Mouse (Mus musculus): ENCODE data around the gene Agap1.

Agap1 gene

DNA sequence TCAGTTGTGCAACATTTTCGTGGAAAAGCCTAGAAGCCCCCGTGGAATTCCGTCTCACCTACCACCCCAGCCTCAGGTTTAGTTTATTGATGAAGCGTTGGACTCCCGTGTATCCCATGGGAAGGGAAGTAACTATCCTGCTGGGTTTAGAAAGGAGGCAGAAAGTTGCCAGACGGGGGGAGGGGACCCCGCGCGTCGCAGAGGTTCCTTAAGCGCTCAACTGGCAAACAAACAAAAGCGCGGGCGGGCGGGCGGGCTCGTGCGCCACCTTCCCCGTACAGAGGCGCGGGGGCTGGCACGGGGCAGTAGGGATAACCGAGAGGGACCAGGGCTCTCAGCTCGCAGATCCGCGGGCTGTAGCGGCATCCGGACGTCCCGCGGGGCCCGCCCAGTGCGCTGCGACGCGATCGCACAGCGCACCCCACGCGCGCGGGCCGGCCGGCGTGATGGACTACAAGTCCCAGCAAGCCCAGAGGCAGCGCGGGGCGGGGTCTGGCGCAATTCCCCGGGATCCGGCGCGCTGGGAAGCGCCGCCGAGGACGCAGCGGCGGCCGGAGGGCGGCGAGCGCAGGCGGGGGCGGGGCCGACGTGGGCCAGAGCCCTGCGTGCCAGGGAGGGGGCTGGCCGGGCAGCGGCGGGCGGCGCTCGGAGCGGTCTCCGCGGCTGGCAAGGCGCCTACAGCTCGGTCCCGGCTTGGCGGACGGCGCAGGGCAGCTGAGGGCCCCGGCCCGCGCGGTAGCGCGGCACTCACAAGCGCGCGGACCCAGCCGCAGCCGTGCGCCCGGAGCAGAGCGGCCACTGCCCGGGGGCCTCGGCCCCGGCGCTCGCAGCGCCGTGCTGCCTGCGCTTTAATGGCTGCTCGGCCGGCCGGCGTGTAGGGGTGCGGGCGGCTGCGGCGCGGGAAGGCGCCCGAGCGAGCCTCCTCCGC, at the start of gene Agap1:
Gene Agap1 (plus strand): TSS at position 611 of the 928 bp plus-strand sequence.
- in situ Hi-C loops (cut with MboI; ENCODE audit: unreplicated experiment in 2 of 2): no loop called here

DNA sequence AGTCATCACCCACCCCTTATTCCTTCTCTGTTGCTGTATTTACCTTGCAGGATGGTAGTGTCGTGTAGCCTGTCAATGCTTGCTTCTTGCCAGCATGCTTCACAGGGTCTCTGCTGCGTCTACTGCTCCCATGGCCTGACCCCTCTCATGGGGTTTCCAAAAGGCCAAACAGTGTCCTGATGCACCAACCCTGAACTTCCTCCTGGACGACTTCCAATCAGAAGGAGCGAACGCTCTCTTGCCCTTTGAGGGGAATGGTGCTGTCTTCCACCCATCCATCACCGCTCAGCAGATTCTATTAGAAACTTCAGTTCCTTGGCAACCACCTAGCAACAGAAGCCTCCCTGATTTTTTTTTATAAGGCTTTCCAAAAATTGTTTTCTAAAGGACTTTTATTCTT, 48.6 kb upstream of the Agap1 start:
- in situ Hi-C loops (cut with MboI; ENCODE audit: unreplicated experiment in 2 of 2): no loop called here

DNA sequence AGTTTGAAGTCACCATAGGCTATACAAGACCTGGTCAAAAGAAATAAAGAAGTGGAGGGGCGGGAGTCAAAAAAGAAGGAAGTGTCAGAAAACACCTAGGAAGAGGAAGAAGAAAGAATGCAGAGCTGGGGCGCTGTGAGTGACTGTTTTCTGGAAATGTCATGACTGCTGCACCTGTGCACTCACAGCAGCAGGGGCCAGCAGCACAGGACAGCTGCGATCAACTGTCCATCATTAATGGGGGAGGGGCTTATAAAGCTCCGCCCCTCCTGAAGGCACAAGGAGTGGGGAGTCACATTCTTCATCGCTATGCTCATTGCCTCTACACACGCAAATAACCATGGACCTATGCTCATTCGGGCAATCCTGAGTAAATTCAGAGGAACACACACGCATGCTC, 46.6 kb upstream of the Agap1 start:
- in situ Hi-C loops (cut with MboI; ENCODE audit: unreplicated experiment in 2 of 2): no loop called here

DNA sequence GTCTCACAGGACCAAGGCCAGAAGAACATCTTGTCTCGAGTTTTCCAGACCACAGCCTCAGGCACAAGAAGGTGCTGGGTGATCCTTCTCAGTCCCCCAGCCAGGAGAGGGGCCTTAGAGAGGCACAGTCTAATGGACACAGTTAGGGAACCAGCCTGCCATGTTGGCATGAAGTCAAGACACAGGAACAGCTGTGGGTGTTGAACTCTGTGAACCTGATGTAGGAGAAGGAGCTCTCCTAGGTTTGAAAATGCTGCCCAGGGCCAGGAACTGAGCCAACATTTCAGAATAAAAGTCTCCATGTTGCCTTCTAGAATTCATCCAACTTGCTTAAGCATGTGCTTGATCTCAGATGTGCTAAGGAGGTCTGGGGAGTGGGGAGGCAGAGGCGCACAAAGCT, 41.5 kb upstream of the Agap1 start:
- in situ Hi-C loops (cut with MboI; ENCODE audit: unreplicated experiment in 2 of 2): no loop called here

DNA sequence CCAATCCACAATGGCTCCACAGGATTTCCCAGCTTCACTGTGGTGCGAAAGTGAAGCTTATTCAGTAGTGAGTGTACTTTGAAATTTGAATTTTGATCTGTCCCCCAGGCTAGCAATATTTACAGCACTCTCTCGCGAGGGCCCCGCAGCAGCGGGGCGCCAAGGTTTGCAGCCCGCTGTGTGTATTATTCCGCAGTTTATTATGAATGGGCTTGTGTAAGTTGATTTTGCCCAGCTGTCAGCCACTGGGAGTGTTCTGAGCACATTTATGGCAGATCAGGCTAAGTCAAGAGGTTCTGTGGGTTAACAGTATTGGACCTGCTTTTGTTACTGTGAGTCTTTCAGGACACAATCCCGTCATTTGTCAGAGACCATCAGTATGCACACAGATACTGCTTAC, 40.0 kb upstream of the Agap1 start:
- in situ Hi-C loops (cut with MboI; ENCODE audit: unreplicated experiment in 2 of 2): no loop called here

DNA sequence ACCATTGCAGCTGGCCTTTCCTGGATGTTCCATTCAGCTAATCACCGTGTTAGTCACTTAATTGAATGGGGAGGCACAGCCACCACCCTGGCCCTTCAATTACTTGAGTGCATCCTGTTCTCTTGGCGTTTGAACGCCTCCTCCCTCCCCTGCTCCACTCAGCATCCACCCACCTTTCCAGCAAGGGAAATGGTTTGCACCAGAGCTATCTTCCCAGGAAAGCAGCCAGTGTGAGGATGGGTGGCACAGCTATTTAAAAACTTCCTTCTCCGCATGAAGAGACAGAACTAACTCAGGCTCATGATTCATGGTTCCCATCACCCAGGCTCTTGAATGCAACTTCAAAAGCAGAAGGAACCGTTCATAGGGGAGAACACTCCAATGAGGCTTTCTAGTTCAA, 37.7 kb upstream of the Agap1 start:
- in situ Hi-C loops (cut with MboI; ENCODE audit: unreplicated experiment in 2 of 2): no loop called here

DNA sequence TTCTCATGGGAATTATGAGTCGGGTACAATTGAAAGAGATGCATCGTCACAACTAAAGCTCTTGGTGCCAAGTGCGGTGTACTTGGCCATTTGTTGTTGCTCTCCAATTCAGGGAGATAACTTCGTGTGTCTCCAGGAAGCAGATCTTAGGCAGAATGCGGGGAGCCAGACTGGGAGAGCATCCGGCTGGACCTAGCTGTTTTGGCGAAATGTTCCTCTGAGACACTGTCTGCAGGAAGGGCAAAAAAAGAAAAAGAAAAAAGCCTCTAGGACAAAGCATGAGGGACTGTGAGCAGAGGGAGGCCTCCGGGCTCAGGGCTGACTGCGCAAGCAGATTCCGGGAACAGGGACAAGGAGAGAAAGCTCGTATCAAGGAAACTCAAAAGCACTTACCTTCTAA, 34.0 kb upstream of the Agap1 start:
- in situ Hi-C loops (cut with MboI; ENCODE audit: unreplicated experiment in 2 of 2): no loop called here

DNA sequence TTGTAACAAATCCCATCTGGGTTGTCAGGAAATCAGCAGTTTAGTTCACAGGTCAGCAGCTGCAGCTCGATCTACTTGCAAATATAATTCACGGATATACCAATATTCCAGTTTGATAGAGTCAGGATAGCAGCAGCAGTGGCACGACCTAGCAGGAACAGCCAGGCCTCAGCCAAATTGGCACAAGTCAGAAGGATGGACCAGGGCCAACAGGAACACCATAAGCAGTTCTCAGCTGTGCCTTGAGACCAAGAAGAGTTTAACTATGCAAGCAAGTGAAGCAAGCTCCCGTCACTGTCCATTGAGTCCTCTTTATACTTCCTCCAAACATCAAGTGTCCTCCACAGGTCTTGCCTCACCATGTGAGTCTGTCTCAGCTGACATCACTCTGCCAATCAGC, 33.2 kb upstream of the Agap1 start:
- in situ Hi-C loops (cut with MboI; ENCODE audit: unreplicated experiment in 2 of 2): no loop called here

DNA sequence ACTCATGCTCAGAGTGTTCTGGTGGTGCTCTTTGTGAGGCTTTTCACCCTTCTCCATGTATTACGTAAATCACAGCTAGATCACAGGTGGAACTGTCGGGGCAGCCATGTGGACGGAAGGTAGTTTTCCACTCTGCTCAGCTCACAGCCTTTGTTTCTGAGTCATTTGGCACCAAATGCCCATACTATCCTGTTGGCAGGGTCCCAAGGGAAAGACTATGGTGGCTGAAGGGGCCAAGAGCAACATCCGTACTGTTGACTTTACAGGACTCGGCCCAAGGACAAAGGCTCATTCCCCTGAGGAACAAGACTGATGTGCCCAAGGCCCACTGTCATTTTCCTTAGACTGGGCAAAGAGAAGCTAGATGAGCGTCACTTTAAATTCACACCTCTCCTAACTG, 30.0 kb upstream of the Agap1 start:
- in situ Hi-C loops (cut with MboI; ENCODE audit: unreplicated experiment in 2 of 2): no loop called here

DNA sequence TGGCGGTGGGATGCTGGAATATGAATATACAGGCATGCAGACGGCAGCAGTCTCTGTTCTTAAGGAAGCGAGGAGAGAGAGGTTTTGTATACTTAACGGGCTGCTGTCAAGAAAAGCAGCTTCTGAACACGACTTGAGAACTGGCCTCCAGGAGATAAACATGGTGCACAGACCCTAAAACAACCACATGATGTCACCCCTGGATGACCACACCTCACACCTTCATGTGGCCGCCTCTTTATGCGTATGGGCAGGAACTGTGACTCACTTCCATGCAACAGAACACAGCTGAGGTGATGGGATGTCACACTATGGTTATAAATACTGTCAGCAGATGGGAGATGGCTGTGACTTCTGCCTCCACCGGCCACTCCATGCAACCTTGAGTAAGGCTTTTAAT, 28.5 kb upstream of the Agap1 start:
- in situ Hi-C loops (cut with MboI; ENCODE audit: unreplicated experiment in 2 of 2): no loop called here

DNA sequence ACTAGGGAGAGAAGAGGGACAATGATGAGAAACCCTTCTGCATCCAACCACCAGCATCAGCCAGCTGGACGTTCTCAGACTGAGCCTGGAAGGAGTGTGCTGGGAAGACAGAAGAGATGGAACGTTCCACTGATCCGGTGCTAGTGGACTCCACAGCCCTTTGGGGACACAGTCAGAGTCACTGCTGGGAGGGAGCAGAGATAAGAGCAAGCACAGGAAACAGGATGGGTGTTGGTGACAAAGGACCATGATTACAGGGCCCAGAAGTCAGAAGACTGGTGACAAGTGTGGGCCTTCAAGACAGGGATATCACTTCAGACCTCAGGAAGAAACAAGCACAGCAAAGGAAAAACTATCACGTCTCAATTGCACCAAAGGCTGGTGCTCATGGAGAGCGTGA, 25.9 kb upstream of the Agap1 start:
- in situ Hi-C loops (cut with MboI; ENCODE audit: unreplicated experiment in 2 of 2): no loop called here

DNA sequence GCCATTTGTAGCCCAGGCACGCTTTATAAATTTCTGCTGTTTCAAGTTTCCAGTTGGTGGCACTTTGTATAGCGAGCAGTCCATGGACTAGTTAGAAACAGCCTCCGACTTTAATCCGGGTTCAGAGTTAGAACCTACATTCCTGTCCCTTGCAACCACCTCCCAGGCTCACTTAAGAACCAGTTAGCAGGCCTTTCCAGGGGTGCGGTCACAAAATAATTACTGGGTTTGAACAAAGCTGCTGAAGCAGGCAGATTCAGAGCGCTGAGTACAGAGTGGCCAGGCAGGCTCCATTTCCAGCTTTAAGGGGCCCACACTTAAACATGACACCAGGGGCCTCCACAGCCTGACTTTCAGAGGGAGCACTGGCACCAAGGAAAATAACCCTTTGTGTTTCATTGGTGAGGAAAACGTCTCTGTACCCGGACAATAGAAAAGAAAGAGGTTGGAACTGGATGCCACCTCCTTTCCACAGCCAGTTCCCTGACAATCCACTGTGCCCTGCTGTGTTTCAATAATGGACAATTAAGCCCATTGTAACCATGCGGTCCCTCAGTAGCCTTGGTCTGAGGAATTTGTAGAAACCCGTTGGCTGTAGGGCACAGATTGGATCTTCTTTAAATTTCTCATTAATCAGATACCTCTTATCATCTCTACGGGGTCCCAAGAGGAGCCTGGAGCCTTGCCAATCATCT, 24.5 kb upstream of the Agap1 start:
- in situ Hi-C loops (cut with MboI; ENCODE audit: unreplicated experiment in 2 of 2): no loop called here

DNA sequence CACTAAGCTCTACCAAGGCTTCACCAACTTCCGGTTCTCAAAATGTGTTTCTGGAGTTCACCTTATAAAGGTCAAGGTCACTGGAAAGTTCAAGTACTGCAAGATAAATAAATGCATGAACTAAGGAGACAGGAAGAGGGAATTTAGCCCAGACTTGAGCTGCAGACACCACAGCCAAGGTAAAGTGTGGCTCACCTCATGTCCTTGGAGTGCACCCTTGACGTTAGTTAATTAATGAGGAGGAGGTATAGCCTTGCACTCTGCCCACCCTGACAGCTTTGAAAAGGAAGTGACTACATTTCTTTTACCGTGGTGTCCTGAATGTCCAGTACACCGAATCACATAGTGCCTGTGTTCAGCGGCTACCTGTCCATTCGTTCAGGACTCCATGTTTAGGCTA, 15.3 kb upstream of the Agap1 start:
- in situ Hi-C loops (cut with MboI; ENCODE audit: unreplicated experiment in 2 of 2): no loop called here

DNA sequence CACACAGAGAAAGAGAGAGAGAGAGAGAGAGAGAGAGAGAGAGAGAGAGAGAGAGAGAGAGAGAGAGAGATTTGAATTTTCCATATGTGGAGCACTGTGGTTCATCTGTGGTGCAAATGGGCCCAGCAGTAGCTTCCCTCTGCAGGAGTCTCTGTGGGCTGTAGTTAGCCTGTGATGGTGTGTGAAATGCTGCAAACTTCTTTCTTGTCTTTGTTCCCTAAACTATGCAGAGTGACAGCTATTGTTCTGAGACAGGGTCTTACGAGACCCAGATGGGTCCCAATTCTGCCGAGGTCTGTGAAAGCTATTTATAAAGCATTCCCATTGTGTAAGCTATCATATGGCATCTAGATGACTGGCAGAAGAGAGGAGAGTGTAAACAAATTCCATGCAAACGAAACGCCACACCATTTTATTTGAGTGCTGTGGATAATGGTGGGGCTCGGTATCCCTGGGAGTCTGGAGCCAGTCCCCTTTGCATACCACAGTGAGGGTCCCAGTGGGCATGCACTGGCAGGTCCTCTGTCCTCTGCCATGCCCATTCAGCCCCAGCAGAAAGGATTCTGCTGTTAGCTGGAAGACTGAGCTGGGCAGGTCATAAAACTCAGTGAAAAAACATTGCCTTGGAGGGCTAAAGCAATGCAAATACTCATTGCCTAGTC, 13.2 kb upstream of the Agap1 start:
- in situ Hi-C loops (cut with MboI; ENCODE audit: unreplicated experiment in 2 of 2): no loop called here

DNA sequence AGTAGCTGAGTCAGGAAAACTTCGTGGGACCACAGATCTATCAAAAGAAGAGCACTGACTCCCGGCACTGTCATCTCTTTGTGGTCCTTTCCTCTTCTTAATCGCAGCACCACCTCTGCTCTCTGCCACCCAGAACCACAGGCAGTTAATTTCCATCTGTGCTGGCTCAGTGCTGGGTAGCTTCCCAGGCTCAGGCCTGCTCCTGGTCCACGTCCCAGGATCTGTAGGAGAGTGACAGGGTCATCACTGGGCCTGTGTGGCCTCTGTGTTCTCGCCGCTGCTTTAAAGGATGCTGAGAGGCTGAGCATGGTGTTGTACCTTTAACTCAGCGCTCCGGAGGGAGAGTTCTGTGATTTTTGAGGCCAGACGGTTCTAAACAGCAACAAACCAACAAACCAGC, 11.1 kb upstream of the Agap1 start:
- in situ Hi-C loops (cut with MboI; ENCODE audit: unreplicated experiment in 2 of 2): no loop called here

DNA sequence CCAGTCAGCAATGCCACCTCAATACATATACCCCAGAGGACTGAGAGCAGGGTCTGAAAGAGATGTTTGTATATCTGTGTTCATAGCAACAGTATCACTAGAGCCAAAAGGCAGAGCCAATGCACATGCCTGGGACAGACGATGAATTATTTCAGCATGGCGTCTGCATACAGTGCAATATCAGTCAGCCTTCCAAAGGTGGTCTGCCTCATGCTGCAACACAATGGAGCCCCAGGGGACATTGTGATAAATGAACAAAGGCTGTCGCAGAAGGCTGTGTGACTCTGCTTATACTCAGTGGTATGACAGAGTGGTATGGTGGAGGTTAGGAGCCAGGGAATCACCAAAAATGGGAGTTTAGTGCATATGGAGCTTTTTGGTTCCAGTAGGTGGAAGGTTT, 10.6 kb upstream of the Agap1 start:
- in situ Hi-C loops (cut with MboI; ENCODE audit: unreplicated experiment in 2 of 2): no loop called here

DNA sequence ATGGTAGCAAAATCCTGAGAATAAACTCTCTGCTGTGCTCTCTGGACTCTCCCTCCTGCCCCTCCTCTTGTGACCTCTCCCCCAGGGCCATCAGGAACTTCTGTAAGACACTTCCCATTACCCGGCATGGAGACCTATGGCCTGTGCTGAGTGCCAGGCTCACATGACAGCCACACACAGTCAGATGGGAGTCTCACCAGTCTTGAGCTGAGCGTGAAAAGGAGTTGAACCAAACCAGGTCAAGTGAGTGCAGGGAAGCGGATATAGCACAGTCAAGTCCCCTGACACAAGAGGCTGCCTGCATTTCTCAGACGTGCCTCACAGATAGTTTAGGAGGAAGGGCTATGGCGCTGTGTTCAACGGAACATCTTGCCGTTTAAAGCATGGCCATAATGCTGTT, 4.5 kb upstream of the Agap1 start:
- in situ Hi-C loops (cut with MboI; ENCODE audit: unreplicated experiment in 2 of 2): no loop called here

DNA sequence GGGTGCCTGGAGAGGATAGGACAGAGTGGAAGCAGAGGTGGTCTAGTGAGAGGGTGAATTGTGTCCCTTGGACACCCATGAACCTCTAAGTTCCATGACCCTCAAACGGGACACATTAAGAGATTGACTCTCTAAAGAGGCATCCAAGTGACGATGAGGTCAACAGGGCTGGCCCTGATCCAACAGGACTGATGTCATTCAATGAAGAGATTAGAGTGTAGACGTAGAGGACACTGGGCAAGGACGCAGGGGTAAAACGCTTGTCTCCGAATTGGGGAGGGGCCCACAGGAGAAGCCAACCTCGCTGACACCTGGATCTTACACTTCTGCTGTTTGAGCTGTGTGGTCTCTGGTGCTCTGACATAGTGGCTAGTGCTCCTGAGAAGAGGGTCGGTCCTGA, 2.5 kb upstream of the Agap1 start:
- in situ Hi-C loops (cut with MboI; ENCODE audit: unreplicated experiment in 2 of 2): no loop called here

DNA sequence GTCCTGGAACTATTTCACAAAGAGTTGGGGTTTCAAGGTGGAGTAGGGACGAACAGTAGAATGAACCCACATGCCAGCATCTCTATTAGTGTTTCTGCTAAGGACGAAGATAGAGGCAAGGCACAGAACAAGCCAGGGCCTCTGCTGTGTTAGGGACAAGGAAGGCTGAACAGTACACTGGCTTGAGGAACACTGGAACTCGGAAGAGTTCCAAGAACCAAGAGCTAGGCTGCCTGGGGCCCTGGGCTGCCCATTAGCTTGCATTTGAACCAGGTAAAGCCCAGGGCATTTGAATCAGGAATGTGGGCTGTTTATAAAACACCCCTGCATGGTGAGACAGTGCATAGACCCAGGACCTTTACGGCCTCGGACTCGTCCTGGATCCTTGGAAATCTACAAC, 940 bp upstream of the Agap1 start:
- in situ Hi-C loops (cut with MboI; ENCODE audit: unreplicated experiment in 2 of 2): no loop called here

DNA sequence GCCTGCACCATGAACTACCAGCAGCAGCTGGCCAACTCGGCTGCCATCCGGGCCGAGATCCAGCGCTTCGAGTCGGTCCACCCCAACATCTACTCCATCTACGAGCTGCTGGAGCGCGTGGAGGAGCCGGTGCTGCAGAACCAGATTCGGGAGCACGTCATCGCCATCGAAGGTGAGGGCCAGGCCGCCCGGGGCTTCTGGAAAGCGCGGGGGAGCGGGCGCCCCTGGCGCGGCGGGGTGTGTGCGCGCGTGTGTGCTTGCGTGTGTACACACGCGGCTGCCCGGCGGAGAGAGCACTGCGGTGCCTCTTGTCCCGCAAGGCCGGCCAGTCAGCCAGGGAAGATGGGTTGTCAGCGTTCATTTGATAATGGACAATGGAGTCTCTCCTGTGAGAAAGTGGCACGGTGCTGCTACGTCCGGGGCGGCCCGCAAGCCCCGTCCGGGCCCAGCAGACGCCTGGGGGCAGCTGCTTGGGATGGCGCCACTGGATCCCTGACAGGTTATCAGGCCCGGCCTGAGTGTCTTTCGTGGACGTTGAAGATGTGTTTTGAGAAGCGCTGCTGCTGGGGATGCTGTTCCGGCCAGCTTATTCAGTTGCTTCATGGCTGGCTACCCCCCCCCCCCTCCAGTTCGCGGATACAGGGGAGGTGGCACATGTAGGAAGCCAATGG, 950 bp downstream of the Agap1 start:
- in situ Hi-C loops (cut with MboI; ENCODE audit: unreplicated experiment in 2 of 2): no loop called here

DNA sequence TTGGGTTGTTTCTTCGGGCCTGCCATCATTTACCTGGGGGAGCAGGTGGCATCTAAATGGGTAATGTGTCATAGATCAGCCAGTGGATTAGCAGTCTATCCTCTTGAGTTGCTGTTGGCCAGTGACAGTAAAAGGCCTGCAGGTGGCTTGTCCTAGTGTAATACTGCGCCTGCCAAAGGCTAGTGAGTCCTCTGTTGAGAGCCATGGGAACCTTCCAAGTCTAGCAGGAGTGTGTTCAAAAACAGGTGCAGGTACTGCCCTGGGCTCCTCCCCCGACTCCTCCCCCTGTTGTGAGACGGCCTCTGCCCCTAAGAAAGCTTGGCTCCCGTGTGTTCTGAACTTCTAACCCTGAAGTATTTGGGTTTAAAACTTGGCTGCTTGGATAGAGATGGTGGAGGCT, 1.9 kb downstream of the Agap1 start:
- in situ Hi-C loops (cut with MboI; ENCODE audit: unreplicated experiment in 2 of 2): no loop called here

All from v-Abl transformed pro-B cells (cell line).